Mouse (Mus musculus): ENCODE results near the gene Polr2j.

GRCm38 (mm10) chr5:136091927-136092326 lies 24.5 kb upstream of the Polr2j start:
- TF ChIP-seq CTCF (IDR thresholded peaks at IDR 0.05; ENCODE audit: low read depth): no peak
- TF ChIP-seq EP300 (IDR thresholded peaks at IDR 0.05; ENCODE audit: low read depth): no peak

Measured in liver, embryonic 14.5 days (tissue).